Mouse (Mus musculus) erythroblast, embryonic 14.5 days (primary cell): Measurements from ENCODE around the gene Obscn. TPM values are rescaled to one million over a fixed set of nuclear protein-coding genes. Genes with fewer than 3 reads are reported as not detected.

Source experiments
- H3K27me3 ChIP-seq: 2 replicates; pipeline ENCODE4 v1.6.1; 2012; ENCODE audit warnings: inconsistent platforms; ENCODE audit not compliant: control insufficient read depth
- H3K36me3 ChIP-seq: 2 replicates; pipeline ENCODE4 v1.6.1; 2012; ENCODE audit warnings: mild to moderate bottlenecking, inconsistent platforms; ENCODE audit not compliant: control insufficient read depth
- H3K4me1 ChIP-seq: 2 replicates; pipeline ENCODE4 v1.6.1; 2012; ENCODE audit warnings: inconsistent platforms; ENCODE audit not compliant: control insufficient read depth
- H3K4me3 ChIP-seq: replicated peaks from 2 replicates; pipeline ENCODE3; 2012; ENCODE audit warnings: moderate library complexity, mild to moderate bottlenecking, inconsistent platforms
- H3K9me3 ChIP-seq: 2 replicates; pipeline ENCODE4 v1.6.1; 2012; ENCODE audit warnings: low read length, inconsistent platforms, mixed read lengths; ENCODE audit not compliant: control insufficient read depth
- GATA1 ChIP-seq: IDR thresholded peaks from 2 replicates; pipeline ENCODE4 v1.6.1; 2012; ENCODE audit warnings: low read length, inconsistent platforms, mixed read lengths
- TAL1 ChIP-seq: IDR thresholded peaks from 3 replicates; pipeline ENCODE4 v1.6.1; 2012; ENCODE audit warnings: low read length, inconsistent platforms, mixed read lengths
- polyA plus RNA-seq: library from polyadenylated mRNA; stranded (reverse); fragments of >175 nt; gene quantifications from 2 replicates; pipeline ENCODE4 v1.2.3, GENCODE M21; 2012

Obscn gene
- polyA plus RNA-seq, 1 experiment, result 0.01 TPM

- no peak for TF ChIP-seq GATA1
- no peak for TF ChIP-seq TAL1
- no peak overlapping the region for H3K4me3 ChIP-seq
- H3K36me3 ChIP-seq, result peaks cover 12% of the 10 kb centered on the region
- peaks cover 16% of the 10 kb centered on the region for H3K9me3 ChIP-seq
- H3K4me1 ChIP-seq, result peaks cover 25% of the 10 kb centered on the region
- H3K27me3 ChIP-seq, result peaks cover 49% of the 10 kb centered on the region
These were observed 171.0 kb downstream of the Obscn start for GRCm38 (mm10) chr11:58965001-58965760.

- no peak overlapping the region for H3K4me3 ChIP-seq
- TF ChIP-seq TAL1, result no peak
- TF ChIP-seq GATA1, result no peak
- H3K9me3 ChIP-seq, result peaks cover 16% of the 10 kb centered on the region
- H3K27me3 ChIP-seq, result peaks cover 50% of the 10 kb centered on the region
- H3K36me3 ChIP-seq, result peaks cover 6% of the 10 kb centered on the region
- peaks cover 32% of the 10 kb centered on the region for H3K4me1 ChIP-seq
These were observed 172.0 kb downstream of the Obscn start for GRCm38 (mm10) chr11:58964216-58964615.

- TF ChIP-seq GATA1 (no peak), TAL1 (no peak)
- Histone ChIP-seq H3K27me3 (peaks cover 50% of the 10 kb centered on the region), H3K9me3 (peaks cover 16% of the 10 kb centered on the region), H3K4me3 (no peak overlapping the region), H3K4me1 (peaks cover 34% of the 10 kb centered on the region), H3K36me3 (peaks cover 7% of the 10 kb centered on the region)
These were observed 172.7 kb downstream of the Obscn start for GRCm38 (mm10) chr11:58963543-58963942.

- Histone ChIP-seq H3K4me3 (no peak overlapping the region), H3K4me1 (peaks cover 50% of the 10 kb centered on the region), H3K36me3 (peaks cover 25% of the 10 kb centered on the region), H3K9me3 (peaks cover 16% of the 10 kb centered on the region), H3K27me3 (peaks cover 50% of the 10 kb centered on the region)
- no peak for TF ChIP-seq GATA1
These were observed 174.6 kb downstream of the Obscn start for GRCm38 (mm10) chr11:58961364-58962177.

- TF ChIP-seq GATA1 (no peak), TAL1 (no peak)
- Histone ChIP-seq H3K9me3 (peaks cover 16% of the 10 kb centered on the region), H3K4me1 (peaks cover 58% of the 10 kb centered on the region), H3K4me3 (peak overlapping the region; percentile 76), H3K27me3 (peaks cover 46% of the 10 kb centered on the region), H3K36me3 (peaks cover 39% of the 10 kb centered on the region)
These were observed 176.2 kb downstream of the Obscn start for GRCm38 (mm10) chr11:58959921-58960465.

- Histone ChIP-seq H3K36me3 (peaks cover 42% of the 10 kb centered on the region), H3K4me3 (peak overlapping the region; percentile 76), H3K4me1 (peaks cover 58% of the 10 kb centered on the region), H3K27me3 (peaks cover 41% of the 10 kb centered on the region), H3K9me3 (peaks cover 16% of the 10 kb centered on the region)
- TF ChIP-seq GATA1 (no peak), TAL1 (no peak)
These were observed 176.9 kb downstream of the Obscn start for GRCm38 (mm10) chr11:58959186-58959825.

- TF ChIP-seq TAL1 (no peak), GATA1 (no peak)
- Histone ChIP-seq H3K36me3 (peaks cover 42% of the 10 kb centered on the region), H3K4me3 (peak overlapping the region; percentile 76), H3K4me1 (peaks cover 59% of the 10 kb centered on the region), H3K27me3 (peaks cover 35% of the 10 kb centered on the region), H3K9me3 (peaks cover 16% of the 10 kb centered on the region)
These were observed 177.7 kb downstream of the Obscn start for GRCm38 (mm10) chr11:58958536-58958935.

GRCm38 (mm10) chr11:58957226-58957914 is 178.8 kb downstream of the Obscn start:
- Histone ChIP-seq H3K27me3 (peaks cover 30% of the 10 kb centered on the region), H3K36me3 (peaks cover 42% of the 10 kb centered on the region), H3K4me1 (peaks cover 63% of the 10 kb centered on the region), H3K4me3 (peak overlapping the region; percentile 86), H3K9me3 (peaks cover 14% of the 10 kb centered on the region)
- no peak for TF ChIP-seq TAL1
- no peak for TF ChIP-seq GATA1
